Mouse (Mus musculus) right cerebral cortex, postnatal 14 days (tissue): ENCODE results near the gene Dcst2.
A peak's percentile ranks its signal among the peaks of the same experiment; 100 is the strongest.

ENCODE experiments used
- DNase-seq: peaks from one replicate; pipeline ENCODE4 v3.0.0; 2022

The Dcst2 gene

GRCm38 (mm10) chr3:89418170-89418860 lies 56.5 kb downstream of the Dcst2 start, which contains the start of the genes Cks1b and Shc1:
Gene Cks1b, minus strand, starts transcription at chr3:89418383.
Gene Shc1, plus strand, starts transcription at chr3:89418443.
- peak; percentile 88 for DNase-seq

- no peak for DNase-seq
These were observed 57.1 kb downstream of the Dcst2 start for GRCm38 (mm10) chr3:89418861-89419250.

DNA sequence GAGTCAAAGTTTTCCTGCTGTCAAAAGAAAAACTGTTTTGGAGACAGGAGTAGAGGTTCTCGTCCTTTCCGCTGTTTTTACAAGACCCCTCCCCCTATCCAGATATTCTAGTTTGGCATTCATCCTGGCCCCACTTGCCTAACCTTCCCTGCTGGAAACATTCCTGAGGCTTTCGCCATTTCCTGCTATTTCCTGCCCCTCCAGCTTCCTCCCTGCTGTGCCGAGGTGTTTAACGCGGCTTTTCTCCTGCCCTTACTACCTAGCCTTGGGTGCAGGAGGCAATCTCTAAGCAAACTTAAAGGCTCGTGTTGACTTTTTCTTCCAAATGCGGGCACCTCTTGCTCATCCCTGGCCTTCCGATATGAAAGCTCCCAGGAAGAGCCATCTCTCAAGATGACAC lies 57.8 kb downstream of the Dcst2 start:
- DNase-seq: no peak

DNA sequence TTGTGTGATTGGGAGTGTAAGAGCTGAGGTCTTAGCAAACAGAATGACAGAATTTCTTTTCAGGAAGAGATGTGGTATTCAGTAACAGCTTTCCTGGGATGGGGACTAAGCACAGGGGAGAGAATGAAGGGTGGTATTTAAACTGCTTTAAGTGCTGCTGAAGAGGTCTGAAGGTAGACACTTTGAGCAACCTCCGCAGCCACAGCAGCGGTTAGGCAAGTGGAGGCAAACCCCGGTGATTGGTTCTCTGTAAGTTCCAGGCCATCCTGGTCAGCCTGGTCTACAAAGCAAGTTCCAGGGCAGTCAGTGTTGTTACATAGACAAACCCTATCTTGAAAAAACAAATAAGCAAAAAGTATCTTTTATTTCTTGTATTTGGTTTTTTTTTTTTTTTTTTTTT lies 58.2 kb downstream of the Dcst2 start:
- DNase-seq: no peak

DNA sequence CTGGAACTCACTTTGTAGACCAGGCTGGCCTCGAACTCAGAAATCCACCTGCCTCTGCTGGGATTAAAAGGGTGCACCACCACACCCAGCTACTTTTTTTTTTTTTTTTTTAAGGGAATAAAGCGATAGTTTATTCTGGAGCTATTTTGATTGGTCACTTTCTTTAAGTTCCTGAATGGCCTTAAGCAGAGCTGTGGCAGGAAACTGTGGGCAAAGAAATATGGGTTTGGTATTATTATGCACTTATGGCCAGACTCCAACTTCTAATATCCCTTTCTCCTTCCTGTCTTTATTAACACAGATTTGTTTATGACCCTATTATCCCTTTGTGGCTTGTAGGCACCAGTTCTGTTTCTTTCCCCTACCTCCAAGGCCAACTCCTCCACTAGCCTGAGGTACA lies 58.6 kb downstream of the Dcst2 start:
- DNase-seq: no peak

- DNase-seq: peak; percentile 45
These were observed 59.4 kb downstream of the Dcst2 start for GRCm38 (mm10) chr3:89421002-89421774.

GRCm38 (mm10) chr3:89421810-89422473 lies 60.2 kb downstream of the Dcst2 start:
- no peak for DNase-seq

DNA sequence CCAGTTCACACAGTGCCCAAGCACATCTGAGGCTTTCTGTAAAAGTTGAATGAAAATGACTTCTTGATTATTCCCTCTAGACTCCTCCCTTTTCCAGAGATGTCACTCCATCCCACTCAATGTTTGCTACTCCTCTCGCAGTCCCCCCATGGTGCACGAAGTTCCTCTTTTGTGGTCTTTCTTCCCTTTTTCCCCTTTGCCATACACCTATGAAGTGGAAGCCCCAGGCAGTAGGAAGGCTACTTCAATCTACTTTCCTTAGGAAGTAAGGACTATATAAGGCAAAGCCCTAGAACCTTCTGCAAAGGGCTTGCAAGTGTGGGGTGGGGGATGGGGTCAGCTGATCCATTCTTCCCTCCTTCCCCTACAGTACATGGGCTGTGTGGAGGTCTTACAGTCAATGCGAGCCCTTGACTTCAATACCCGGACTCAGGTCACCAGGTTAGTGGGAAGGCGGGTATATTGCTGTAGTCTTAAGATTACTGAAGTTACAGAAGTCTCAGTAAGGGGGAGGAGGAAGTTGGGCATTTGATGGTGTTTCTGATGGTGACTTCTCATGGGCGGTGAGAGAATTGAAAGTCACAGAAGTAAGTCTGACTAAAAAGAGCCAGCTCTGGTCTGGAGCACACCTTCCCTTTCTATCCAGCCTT lies 60.9 kb downstream of the Dcst2 start:
- DNase-seq: no peak

DNA sequence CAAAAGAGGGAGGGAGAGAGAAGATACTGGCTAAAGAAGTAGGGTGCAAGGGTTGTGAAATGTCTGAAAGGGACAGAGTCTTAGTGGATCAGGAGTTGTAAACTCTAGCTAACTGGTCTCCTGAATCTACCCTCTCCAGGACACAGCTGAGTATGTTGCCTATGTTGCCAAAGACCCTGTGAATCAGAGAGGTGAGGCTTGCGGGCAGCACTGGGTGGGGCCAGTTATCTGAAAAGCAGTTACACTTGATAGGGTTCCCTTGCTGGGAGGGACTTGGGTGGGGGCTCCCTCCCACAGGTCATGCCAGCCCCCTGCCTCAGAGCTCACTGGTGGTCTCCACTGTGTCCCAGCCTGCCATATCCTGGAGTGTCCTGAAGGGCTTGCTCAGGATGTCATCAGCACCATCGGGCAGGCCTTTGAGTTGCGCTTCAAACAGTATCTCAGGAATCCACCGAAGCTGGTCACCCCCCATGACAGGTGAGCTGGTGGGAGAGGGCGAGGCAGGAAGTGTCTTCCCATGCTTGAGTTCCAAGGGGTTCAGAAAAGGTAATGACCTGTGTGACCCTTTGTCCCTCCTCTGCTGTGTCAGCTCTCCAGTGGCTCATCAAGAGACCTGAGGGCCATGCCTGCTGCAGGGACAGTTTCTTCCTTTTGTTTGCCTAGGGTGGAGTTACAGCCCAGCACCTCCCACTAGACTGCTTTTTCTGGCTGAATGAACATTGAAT lies 62.8 kb downstream of the Dcst2 start:
- no peak for DNase-seq

DNA sequence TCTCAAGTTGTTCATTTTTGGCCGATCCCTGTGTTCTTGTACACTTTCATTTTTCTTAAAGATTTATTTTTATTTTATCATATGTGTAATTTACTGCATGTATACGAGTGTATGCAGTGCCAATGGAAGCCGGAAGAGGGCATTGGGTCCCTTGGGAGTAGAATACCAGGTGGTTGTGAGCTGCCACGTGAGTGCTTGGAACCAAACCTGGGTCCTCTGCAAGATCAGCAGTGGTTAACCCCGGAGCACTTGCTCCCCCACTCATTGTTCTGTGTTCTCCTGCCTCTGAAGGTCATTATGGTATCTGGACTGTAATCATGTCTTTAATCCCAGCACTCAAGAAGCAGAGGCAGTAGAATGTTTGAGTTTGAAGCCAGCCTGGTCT lies 63.4 kb downstream of the Dcst2 start:
- no peak for DNase-seq

GRCm38 (mm10) chr3:89425876-89426275 lies 64.1 kb downstream of the Dcst2 start:
- DNase-seq: no peak
